Mouse (Mus musculus) central nervous system, embryonic 11.5 days (tissue): ENCODE results near the gene Gm45021. TPM values are rescaled to one million over a fixed set of nuclear protein-coding genes. Genes with fewer than 3 reads are reported as not detected.

Source experiments
- polyA plus RNA-seq: library from polyadenylated mRNA; depleted of rRNA; stranded (reverse); fragments of >200 nt; gene quantifications from 2 replicates; pipeline ENCODE4 v1.2.3, GENCODE M21; 2012; rRNA removed

Gene Gm45021
- polyA plus RNA-seq, result not detected in 2 replicates

GRCm38 (mm10) chr6:48589194-48589750 lies at the start of gene Gm45021:
Gm45021 (plus strand) TSS chr6:48589610.

GRCm38 (mm10) chr6:48554280-48555103 lies 34.9 kb upstream of the Gm45021 start, which contains the start of gene Lrrc61:
Lrrc61 (plus strand) TSS chr6:48554796.

DNA sequence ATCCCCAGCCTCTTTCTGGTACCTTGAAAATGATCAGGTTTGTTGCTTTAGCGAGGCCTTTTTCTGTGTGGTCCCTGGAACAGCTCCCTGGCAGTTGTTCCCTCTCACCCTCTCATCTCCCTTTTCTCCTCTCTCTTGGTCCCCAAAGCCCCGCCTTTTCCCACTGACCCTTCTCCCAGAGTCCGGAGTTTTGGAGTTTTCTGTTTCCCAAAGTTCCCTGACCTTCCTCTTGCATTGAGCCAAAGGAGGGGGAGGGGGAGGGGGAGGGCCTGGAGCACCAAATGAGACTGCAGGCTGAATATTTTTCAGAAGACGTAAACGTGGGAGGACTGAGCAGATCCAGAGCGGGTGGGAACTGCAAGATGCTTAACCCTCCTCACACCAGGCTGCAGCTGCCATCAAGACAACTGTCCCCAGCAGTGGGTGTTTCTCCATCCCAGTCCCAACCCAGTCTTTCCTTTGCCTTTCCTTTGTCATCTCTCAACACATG lies 16.8 kb upstream of the Gm45021 start, which contains the start of gene Rarres2:
Gene Rarres2 (minus strand): TSS at position 218 of the 490 bp plus-strand sequence.

DNA sequence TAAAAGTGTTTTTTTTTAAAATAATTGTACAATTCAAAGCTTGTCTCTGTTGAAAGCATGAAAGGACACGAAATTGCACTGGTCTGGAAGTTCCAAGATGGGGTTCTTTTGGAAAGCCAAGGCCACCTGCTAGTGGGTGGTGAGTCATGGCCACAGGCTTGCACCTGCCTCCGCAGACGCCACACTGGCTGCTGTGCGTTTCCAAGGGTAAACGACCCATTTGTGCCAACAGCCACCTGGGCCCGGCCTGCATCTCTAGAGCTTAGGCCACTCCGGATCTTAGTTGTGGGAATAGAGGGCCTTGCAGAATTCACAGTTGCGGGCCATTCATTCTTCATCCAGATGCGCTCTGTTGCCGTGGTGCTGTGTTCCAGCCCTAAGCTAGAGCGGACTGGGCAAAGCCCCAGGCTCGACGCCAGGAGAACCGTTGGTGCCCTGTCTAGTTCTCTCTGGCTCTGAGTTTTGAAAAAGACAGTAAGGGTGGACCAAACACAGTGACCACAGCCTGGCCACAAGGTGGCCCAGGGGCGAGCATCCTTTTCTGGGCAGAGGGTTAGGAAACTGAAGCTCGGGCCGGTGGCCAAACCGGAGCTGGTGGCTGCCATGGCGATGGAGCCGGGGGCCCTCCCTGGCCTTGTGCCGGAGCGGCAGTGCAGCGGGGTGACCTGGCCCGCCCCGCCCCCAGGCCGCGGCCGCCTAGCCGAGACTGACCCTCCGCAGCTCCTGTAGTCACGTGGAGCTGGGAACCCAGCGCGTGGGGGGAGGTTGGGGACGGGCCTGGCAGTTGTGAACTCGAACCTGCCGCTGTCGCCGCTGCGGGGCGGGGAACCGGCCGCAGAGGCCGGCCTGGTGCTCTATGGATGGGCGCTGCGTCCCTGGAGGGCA lies 4.0 kb downstream of the Gm45021 start, which contains the start of the genes Repin1 and Gm44965:
Gene Repin1 (plus strand): TSS at position 726 of the 885 bp plus-strand sequence.
Gene Gm44965 (plus strand): TSS at position 784 of the 885 bp plus-strand sequence.

GRCm38 (mm10) chr6:48601271-48602079 lies 12.1 kb downstream of the Gm45021 start, which contains the start of gene Zfp775:
Zfp775 (plus strand) TSS chr6:48602063.

DNA sequence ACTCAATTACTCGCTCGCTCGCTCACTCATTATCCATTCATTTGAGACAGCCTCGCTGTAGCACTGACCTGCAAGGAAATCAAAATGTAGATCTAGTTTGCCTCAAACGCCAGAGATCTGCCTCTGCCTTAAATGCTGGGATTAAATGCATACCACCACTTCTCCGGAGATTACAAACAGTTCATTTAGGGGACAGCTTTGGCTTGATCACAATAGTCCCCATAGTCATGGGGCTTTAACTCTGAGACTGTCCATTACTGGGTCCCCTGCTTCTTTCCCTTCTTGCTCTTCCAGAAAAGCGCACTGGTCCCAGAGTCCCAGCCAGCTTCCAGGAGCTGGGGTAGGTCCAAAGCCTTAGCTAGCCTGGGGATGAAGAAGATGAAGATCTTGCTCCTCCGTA lies 37.1 kb downstream of the Gm45021 start, which contains the start of gene AI854703:
Gene AI854703 (plus strand): TSS at position 301 of the 400 bp plus-strand sequence.

GRCm38 (mm10) chr6:48646995-48647394 lies 57.6 kb downstream of the Gm45021 start, which contains the start of gene Gimap8:
Gimap8 (plus strand) TSS chr6:48647234.

Other genes with a start within 250 kb of the Gm45021 start
- 31.3 and 32.2 TPM in 2 replicates for gene Krba1, start 194.0 kb upstream of the Gm45021 start, polyA plus RNA-seq
- 21.1 and 27.9 TPM in 2 replicates for gene Zfp467, start 143.8 kb upstream of the Gm45021 start, polyA plus RNA-seq
- 0.85 and 1.4 TPM in 2 replicates for gene Sspo, start 141.4 kb upstream of the Gm45021 start, polyA plus RNA-seq
- gene Atp6v0e2, start 52.0 kb upstream of the Gm45021 start, polyA plus RNA-seq, result 42.1 and 44.0 TPM in 2 replicates
- 19.2 and 19.4 TPM in 2 replicates for gene Lrrc61, start 34.8 kb upstream of the Gm45021 start, polyA plus RNA-seq
- 2.2 and 5.1 TPM in 2 replicates for gene Rarres2, start 16.8 kb upstream of the Gm45021 start, polyA plus RNA-seq
- gene Repin1, start 4.3 kb downstream of the Gm45021 start, polyA plus RNA-seq, result 38.4 and 41.8 TPM in 2 replicates
- not detected in 2 replicates for gene Gm44965, start 4.3 kb downstream of the Gm45021 start, polyA plus RNA-seq
- 6.4 and 7.9 TPM in 2 replicates for gene Zfp775, start 12.5 kb downstream of the Gm45021 start, polyA plus RNA-seq
- gene AI854703, start 37.2 kb downstream of the Gm45021 start, polyA plus RNA-seq, result 0.78 and 1.4 TPM in 2 replicates
- 1.2 and 1.7 TPM in 2 replicates for gene Gimap8, start 57.6 kb downstream of the Gm45021 start, polyA plus RNA-seq
- 4.7 and 5.9 TPM in 2 replicates for gene Gimap9, start 86.5 kb downstream of the Gm45021 start, polyA plus RNA-seq
- 4.4 and 5.2 TPM in 2 replicates for gene Gimap4, start 94.9 kb downstream of the Gm45021 start, polyA plus RNA-seq
- gene Gimap6, start 118.6 kb downstream of the Gm45021 start, polyA plus RNA-seq, result 6.3 and 9.2 TPM in 2 replicates
- 1.5 and 2.4 TPM in 2 replicates for gene Gm28053, start 129.0 kb downstream of the Gm45021 start, polyA plus RNA-seq
- gene Gimap7, start 129.0 kb downstream of the Gm45021 start, polyA plus RNA-seq, result not detected in 2 replicates
- 2.4 TPM in 2 replicates for gene Gimap1, start 149.4 kb downstream of the Gm45021 start, polyA plus RNA-seq
- gene Gimap5, start 156.6 kb downstream of the Gm45021 start, polyA plus RNA-seq, result 0.83 and 1.3 TPM in 2 replicates
- 0.06 TPM in 1 of 2 replicates, not detected in the other for gene Gimap3, start 181.2 kb downstream of the Gm45021 start, polyA plus RNA-seq